Mouse (Mus musculus) testis, postnatal 14 days (tissue): ENCODE results near the gene Rad54l.

Source experiments
- DNase-seq: peaks from one replicate; pipeline ENCODE4 v3.0.0; 2021; ENCODE audit warnings: low spot score

The Rad54l gene

DNA sequence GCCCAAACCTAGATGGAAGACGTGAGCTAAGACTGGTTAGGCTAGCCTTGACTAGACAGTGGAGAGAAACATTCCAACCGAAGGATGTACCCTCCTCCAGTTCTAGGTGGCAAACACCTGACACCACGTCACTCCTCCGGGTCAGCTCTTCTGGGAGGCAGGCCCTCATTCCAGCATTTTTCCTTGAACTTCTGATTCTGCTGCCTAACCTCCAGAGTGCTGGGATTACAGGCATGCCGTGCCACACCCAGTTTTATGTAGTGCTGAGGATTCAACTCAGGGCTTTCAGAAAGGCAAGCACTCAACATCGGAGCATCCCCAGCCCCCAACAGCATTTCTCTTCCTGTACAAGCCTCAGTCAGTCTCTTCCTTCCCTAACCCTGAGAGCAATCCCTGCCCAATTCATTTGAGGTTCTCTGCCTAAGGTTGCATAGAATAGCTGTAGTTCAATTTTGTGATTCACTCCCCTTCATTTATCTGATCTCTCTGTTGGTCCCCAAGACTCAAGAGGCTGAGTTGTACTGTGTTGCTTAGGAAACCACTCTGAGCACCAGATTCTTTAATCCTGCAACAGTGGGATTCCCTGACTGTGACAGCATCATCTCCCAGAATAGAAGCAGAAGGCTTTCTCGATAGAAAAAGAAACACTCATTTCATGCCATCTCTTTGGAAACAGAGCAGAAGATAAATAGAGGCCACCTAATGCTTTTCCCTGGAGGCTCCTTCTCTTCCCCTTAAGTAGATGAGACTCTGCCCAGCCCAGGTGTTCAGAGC, 17.5 kb upstream of the Rad54l start:
- no peak for DNase-seq

DNA sequence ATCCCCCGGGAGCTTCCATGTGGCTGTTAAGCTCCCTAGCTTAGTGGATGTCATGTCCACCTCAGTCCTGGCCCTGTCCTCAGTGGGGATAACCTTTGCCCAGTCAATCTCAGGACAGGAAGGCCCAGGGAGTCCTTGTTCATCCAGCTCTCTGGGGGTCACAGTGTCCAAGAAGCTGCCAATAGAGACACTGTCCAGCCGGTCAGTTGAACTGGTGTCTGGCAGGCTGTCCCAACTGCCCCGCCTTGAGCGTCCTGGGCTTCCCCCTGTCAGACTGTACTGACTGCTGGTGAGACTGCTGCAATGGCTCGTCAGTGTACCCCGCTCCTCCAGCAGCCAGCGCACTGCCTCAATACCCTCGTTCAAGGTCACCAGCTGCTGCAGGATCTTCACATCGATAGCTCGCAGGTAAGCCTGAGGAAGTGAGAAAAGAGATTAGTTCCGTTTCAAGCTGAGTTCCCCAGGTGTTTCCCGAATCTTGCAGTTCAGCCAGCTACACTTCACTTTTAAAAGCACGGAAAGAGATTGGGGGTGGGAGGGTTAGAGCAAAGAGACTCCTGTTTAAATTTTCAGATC, 14.0 kb upstream of the Rad54l start:
- DNase-seq, result no peak

DNA sequence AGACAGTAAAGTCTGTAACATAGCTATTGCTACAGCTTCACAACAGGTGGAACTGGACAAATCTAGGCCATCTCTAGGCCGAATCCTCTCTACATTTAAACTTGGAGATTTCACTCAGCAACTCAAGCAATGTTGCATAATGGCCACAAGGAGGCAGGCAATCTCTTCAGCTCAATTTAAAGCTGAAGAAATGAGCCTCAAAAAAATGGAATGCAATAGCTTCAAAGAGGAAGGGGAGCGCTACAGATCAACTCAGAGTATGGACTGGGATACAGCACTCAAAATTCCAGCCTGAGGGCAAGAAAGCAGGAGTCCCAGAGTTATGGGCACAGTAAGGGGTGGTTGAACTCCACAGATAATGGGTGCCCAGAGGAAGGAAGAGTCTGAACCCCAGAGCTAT, 11.5 kb upstream of the Rad54l start:
- no peak for DNase-seq

DNA sequence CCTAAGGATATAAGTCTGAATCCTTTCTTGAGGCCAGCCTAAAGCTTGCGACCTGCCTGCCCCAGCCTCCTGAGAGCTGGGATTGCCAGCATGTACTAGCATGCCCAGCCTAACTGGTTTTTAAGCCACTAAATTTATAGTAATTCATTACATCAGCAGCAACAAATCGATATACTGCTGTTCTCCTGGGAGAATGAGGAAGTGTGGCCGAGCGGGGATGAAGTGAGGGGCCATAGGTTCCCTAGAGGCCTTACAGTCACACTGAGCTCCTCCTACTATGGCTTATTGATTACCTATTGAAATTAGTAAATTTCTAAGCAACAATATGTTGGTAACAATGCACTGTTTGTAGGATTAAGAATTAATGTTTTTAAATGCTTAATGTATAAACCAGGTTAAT, 9.6 kb upstream of the Rad54l start:
- DNase-seq, result no peak

DNA sequence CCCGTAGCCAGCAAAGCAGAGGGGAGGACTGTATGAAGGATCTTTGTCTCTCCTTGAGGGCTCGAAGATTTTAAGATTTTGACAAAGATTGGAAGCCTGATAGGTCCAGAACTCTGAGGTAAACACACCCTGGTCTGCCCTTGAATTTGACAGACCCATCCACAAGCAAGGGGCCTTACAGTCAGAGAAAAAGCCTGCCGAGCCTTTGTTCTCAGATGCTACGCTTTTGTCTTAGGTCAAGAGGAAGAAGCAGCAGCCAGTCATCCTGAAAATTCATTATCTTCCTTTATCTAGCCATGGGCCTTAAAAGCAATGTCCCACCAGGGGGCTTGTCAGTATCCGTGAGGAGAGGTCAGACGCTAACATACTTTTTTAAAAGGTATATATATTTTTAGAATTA, 4.5 kb upstream of the Rad54l start:
- no peak for DNase-seq

DNA sequence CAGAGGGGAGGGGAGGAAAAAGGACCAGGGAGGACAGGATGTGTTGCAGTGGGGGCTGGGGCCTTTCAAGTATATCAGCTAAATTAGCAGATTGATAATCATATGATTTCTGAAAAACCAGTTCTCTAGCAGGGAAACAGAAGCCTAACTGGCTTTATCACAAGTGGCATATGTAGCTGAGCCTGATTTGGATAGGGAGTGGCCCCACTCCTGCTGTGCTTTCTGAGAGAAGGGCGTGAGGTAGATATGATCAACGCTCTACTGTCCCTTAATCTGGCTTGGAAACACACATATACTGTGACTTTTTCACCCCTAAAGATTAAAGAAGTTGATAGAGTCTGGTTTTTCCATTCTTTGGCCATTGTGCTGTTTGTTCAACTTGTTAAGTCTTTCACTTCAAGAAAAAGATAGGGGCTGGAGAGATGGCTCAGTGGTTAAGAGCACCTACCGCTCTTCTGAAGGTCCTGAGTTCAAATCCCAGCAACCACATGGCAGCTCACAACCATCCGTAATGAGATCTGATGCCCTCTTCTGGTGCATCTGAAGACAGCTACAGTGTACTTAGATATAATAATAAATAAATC, 2.4 kb upstream of the Rad54l start:
- DNase-seq, result no peak

DNA sequence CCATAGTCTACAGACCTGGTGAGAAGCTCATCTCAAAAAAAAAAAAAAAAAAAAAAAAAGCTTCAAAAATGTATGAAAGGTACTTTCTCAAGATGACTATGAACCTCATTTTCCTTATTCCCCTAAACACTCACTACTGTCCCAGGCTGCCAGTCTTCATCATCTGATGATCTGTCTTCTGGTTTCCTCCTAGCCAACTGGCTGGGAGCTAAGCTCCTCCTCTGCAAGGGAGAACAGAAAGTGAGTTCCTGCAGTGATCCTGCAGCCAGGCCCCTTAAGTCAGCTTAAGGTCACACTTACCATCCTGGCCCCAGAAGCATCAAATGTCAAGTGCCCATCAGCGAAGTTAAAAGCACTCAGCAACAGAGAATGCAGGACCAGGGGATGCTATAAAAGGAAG, 728 bp downstream of the Rad54l start:
- DNase-seq, result no peak

DNA sequence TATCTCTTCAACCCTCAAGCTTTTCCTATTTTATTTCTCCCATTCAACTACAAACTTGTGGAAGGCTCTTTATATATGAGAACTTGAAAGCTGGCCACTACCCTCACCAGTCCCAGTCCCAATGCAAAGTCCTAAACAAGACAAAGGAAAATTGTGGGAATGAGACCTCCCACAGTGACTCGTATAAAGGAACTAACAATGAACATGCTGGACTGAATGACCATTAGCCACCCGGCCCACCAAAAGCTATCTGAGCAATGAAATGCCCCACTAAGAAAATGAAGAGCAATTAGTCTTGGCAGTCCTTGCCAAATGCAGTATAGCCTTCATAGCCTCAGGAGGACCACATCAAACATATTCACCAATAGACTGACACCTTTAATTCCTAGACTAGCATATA, 12.0 kb downstream of the Rad54l start:
- no peak for DNase-seq

DNA sequence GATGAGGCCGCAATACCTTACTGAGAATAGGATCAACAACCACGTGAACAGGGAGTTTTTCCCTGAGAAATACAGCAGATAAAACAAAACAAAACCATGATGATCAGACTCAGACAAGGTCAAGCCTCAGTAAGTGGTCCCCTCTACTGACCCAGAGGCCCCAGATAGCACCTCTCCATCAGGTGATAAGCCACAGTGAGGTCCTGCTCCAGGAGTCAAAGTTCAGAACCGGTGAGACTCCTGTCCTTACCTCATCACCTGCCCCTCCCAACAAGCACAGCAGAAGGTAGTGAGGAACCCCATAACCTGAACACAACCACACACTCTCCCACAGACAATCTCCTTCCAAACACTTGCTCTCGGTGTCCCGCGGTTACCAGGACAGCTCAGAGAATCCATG, 12.8 kb downstream of the Rad54l start:
- no peak for DNase-seq

DNA sequence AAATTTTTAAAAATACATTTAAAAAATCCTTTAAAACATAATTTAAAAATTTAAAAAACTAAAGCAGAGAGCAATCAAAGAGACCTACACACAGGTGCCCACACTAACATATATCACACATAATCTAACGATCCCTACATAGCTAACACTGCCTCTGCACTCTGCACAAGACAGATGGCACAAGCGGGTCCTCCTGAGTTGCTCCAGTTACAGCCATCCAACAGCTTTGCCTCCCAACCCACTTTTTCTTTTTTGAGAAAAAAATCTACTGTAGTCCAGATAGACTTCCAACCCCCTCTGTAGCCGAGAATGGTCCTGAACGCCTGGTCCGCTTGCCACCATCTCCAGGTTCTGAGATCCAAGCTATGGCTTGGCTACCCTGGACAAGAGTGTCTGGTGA, 18.2 kb downstream of the Rad54l start:
- no peak for DNase-seq

DNA sequence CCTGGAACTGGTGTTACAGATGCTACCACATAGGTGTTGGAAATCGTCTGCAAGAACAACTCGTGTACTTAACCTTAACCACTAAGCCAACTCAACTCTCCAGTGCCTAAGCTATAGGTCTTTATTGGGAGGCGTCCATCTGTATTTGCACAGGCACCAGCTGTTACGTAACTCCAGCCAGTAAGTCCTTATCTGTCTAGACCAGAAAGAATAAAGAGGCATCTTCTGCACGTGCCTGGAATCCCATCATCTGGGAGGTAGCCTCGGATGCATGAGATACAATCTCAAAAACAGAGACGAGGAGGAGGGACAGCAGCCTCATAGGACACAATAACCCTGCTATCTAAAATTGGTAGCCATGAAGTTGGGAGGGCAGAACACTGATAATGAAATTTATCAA, 22.5 kb downstream of the Rad54l start:
- DNase-seq, result no peak

DNA sequence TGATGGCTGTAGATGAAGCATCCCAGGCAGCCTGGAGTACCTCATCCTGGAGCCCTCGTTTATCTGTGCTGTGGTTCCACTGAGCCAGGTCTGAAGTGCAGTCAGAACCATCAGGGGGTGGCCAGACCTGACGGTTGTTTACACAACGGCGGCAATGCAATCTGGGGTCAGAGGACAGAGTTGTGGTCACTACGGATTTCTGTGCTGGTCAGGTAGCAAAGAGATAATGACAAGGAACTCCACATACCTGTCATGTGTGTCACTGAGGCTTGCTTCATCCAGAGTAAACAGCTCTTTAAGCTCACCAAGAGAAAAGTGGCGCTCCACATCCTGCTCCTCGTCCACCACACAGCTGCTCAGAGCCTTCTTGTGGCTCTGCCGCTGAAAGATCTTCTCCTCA, 26.3 kb downstream of the Rad54l start:
- no peak for DNase-seq

DNA sequence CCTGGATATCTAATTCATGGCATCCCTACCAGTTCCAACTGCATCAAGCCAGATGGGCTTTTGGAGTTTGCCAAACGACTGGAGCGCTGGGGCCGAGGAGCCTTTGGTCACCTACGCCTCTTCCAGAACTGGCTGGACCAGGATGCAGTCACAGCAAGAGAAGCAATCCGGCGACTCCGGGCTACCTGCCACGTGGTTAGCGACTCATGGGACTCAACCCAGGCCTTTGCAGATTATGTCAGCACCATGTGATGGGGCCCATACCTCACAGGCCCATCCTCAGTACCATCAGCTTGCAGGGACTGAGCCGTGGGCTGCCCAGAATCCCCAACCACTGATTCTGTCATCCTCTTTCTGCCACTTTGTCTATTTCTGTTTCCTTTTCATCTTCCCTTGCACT, 27.2 kb downstream of the Rad54l start:
- DNase-seq, result no peak

DNA sequence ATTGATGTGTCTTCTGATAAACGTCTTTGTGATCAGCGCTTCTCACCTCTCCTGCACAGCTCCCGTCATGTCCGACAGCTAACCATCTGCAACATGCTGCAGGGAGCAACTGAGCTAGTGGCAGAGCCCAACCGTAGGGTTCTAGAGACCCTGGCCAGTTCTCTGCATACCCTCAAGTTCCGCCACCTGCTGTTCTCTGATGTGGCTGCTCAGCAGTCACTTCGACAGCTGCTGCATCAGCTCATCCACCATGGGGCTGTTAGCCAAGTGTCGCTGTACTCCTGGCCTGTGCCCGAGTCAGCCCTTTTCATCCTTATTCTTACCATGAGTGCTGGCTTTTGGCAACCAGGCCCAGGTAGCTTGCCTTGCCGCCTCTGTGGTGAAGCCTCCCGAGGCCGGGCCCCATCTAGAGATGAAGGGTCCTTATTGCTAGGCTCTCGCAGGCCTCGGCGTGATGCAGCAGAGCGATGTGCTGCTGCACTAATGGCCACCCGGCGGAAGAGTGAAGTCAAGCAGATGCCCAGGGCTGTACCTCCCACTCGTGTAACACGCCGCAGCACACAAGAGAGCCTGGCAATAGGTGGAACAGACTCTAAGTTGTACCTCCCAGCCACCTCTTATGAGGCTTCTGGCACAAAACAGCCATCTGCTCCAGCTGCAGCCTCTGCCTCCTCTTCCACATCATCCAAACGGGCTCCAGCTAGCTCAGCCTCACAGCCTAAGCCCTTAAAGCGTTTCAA, 34.8 kb downstream of the Rad54l start:
- DNase-seq, result no peak

DNA sequence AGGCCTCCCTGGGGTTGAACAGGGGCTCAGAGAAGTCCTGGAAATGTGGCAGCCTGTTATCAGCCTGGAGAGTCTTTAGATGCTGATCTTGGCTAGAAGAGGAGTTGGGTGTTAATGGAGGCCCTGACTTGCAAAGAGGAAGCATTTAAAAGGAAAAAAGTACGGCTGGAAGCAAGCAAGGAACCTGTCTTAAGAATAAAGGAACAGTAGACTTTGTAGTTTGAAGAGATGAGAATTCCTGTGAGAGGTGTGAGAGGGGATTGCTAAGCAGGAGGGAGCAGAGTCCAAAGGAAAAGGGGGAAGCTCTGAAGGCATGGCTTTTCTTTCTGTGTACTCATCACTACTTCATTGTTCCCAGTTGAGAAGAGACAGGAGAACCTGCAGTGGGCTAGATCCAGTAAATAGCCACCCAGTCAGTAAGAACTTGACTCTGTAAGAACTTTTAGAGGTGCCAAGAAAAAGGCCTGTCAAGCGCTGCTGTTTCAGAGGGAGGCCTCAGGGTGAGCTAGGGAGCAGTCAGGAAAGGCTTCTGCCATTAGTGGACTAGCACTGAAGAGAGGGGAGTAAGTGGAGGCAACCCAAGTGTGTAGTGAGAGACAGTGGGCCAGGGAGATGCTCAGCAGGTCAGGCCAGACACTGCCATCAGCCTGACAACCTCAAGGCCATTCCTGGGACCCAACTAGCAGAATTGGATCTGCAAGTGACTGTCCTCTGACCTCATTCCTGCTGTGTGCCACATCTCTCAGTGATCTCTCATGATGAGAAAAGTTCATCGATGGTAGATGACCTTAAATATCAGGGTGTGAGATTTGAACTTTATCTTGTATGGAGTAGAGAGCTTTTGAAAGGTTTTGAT, 46.0 kb downstream of the Rad54l start:
- no peak for DNase-seq

DNA sequence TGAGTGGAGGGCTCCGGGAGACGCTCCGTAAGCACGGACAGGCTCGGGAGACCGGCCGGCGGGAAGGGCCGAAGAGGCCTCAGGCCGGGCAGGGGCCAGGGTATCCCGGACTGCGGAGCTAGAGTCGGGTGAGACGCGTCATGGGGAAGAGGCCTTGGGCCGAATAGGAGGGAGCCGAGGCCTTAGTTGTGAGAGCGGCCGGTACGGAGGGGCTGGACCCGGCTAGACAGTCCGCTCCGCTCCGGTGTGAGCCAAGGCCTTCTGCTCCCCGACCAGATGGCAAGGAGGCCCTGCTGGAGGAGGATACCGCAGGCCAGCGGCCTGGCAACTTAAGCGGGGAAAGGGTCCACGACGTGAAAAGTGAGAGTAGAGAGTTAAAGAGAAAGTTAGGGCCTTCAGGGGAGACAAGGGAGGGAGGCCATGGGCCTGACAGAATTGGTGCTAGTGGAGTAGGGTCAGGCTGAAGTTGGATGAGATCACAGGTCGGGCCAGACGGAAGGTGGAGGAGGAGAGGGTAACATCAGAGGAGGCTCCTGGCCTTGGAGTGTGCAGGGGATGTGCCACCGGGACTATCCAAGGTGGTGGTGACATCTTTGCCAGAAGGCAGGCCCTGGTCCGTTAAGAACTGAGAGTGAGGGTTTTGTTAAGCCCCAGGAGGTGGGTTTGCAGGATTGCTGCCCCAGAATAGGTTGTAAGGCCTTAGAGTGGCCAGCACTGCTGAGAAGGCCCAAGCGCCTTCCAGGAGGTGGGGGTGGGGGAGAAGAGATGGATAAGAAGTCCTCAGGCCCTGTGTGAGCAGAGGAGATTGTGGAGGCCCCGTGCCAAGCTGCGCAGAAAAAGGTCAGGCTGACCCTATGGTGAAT, 46.9 kb downstream of the Rad54l start:
- DNase-seq, result peak; percentile 81

DNA sequence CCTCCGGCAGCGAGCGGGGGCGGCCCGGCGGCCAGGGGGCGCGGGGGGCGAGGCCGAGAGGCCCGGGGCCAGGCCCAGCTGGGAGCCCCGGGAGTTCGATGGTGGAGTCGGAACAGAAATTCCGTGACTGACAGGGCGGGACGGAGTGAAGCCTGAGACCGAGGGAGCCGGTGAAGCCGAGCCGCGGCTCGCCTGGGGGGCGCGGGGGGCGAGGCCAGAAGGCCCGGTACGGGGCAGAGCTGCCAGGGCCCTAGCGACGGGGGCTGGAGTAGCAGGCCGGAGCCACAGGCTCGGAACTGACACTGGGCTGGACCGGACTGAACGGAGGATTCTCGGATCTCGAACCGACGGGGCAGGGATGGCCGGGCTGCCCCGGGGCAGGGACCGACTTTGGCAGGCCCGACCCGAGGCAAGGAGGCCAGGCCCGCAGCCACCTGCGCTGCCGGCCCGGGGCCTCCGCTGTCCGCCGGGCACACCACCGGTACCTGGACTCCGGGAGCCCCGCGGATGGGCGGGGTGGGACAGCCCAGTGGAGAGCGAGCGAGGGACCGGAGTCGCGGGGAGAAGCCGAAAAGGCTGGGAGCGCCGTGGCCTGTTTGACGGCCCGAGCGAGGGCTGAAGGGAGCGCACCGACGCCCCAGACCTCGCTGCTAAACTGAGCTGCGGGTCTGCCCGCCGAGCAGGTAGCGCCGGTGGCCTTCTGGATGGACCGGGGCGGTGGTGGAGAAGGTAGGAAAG, 47.7 kb downstream of the Rad54l start:
- peak; percentile 84 for DNase-seq

DNA sequence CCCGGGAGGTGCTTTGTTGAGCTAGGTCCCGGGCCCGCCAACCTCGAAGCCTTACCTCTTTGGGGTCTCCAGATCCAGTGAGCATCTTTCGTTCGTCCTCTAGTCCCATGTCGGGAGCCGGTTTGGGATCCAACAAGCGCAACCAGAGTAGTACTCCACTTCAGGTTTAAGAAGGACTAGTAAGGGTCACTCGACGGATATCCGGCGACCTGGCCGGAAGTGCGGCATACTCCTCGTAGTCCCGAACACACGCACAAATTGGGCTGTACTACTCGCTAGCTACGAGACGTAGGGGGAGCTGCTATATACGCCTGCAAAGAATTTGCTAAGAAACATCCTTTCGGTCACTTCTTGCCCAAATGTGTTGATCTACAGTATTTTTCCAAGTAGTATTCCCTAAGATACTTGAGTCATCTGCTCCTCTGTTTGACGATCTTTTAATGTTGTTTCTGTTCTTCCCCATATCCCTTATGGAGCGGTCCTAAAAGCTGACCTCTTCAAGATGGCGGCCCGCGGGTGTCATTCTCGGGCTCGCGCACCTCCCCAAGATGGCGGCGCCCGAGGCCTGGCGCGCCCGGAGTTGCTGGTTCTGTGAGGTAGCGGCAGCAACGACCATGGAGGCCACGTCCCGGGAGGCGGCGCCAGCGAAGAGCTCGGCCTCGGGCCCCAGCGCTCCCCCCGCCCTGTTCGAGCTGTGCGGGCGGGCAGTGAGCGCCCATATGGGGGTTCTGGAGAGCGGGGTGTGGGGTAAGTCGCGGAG, 48.4 kb downstream of the Rad54l start, which contains the start of the genes Uqcrh and Lrrc41:
Gene Uqcrh, minus strand, starts transcription at position 211 of the 760 bp plus-strand sequence.
Gene Lrrc41, plus strand, starts transcription at position 409 of the 760 bp plus-strand sequence.
- peak; percentile 92 for DNase-seq

DNA sequence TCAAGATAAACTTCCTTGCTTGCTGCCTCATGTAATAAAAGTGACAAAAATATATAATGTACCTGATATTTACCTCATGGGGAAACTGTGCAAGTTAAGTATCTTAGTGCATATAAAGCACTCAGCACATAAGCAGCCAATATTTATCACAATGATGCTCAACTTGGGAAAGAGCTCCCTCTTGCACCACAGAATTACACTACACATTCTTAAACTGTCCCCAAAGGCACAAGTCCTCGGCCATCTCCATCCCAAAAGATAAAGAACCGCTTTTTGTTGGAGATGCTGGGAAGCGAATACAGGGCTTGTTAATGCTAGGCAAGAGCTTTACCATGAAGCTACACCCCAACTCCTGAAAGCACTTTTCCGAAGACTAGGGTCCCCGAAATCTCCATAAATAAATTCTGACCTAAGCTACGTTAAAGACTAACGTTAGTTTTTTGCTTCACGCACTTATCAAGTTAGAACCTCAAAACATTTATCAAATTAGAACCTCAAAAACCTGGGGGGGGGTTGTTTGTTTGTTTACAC, 49.3 kb downstream of the Rad54l start:
- DNase-seq, result no peak
